Mouse (Mus musculus): ENCODE data around the gene Ddah2.
A peak's percentile ranks its signal among the peaks of the same experiment; 100 is the strongest.

Gene Ddah2

DNA sequence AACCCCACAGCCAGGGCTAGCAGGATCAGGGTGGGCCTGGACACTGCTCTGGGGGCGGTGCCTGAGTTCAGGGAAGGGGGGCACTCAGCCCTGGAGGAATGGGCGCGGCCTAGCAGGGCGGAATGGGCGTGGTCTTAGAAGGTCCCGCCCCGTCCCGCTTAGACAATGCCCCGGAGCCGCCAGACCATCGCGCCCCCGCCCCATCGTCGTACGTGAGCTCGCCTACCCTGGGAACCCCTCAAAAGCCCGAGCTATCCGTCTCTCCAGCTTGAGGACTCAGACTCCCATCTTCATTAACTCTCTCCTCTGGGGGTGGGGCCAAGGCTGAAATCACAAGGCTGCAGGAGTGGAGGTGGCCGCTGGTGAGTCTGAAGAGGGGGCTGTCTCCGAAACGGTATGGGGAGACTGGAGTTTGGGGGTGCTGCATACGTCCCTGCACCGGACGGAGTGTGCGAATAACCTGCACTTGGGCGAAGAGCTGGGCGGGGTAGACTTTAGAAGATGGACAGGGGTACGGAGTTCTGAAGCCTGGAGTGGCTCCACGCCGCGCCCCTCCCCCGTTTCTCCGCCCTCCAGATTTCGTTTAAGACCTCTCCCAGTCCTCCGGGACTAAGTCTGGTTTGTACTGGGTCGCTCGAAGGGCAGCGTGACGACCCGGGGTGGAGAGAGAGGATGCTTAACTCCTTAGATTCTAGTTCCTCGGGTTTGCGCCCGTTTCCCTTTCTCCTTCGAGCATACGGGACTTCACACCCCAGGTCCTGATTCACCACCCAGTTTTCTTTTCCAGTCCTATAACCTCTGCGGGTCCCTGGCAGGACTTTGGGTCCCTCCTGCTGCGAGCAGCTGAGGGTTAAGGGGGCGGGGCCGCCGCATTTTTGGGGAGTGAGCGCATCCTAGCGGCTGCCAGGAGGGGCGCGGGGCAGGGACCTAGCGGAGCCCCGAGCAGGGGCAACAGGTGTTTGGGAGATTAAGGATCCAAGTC lies at the start of gene Ddah2:
Gene Ddah2, plus strand, starts transcription at position 125 of the 982 bp plus-strand sequence.
- DNase-seq (ENCODE audit: low spot score) = no peak

- DNase-seq (ENCODE audit: low spot score) = no peak
Measured at GRCm38 (mm10) chr17:35009586-35009985, 49.2 kb upstream of the Ddah2 start.

GRCm38 (mm10) chr17:35011440-35011839 lies 47.4 kb upstream of the Ddah2 start:
- no peak for DNase-seq (ENCODE audit: low spot score)

GRCm38 (mm10) chr17:35012430-35012829 lies 46.4 kb upstream of the Ddah2 start:
- DNase-seq (ENCODE audit: low spot score) = no peak

DNA sequence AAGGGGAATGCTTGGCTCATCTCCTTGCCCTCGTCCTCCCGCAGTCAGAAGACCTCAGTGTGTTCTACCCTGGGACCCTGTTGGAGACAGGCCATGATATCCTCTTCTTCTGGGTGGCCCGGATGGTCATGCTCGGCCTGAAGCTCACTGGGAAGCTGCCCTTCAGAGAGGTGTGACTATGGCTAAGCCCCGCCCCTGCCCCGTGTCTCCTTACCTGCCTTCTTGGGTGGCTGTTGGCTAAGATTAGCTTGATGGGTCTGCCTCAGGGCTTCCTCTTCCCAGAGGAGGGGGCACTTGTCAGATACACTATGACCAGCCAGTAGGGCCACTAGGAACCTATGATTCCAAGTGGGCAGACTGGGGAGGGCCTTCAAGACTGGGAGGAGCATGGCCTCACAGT lies 45.6 kb upstream of the Ddah2 start:
- DNase-seq (ENCODE audit: low spot score) = no peak

DNA sequence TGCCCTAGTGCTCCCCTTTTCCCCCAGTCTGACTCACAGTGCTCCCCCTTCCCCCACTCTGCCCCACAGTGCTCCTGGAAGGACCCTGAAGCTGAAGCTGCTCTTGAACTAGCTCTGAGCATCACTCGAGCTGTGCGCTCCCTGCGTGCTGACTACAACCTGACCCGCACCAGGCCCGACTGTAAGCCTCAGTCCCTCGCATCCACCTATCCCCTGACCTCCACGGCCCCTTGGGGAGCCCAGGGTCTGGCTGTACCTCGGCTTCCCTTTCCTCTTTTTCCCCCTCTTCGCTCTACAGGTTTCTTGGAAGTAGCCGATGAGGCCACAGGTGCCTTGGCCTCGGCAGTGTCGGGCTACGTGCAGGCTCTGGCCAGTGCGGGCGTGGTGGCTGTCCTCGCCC lies 43.5 kb upstream of the Ddah2 start:
- no peak for DNase-seq (ENCODE audit: low spot score)

GRCm38 (mm10) chr17:35016376-35016775 lies 42.5 kb upstream of the Ddah2 start, which contains the start of gene Vwa7:
Gene Vwa7 (plus strand): TSS chr17:35016579.
- no peak for DNase-seq (ENCODE audit: low spot score)

GRCm38 (mm10) chr17:35016791-35017705 lies 41.8 kb upstream of the Ddah2 start:
- no peak for DNase-seq (ENCODE audit: low spot score)

- DNase-seq (ENCODE audit: low spot score) = no peak
Measured at GRCm38 (mm10) chr17:35017706-35018030, 41.2 kb upstream of the Ddah2 start.

DNA sequence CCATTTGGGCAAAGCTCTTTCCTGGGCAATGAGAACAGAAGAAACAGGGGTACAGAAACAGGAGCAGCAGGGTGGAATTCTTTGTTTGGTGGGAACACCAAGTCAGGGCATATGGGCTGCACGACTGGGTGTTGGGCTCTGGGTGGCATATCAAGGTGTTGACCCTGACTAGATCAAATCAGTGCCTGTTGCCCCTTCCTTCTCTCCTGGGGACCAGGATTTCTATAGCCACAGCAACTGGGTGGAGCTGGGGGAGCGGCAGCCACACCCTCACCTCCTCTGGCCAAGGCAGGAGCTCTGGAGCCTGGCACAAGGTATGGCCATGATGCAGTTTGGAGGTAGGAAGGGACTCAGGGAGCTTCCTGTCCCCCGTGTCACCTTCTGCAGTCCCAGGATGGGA lies 40.7 kb upstream of the Ddah2 start:
- DNase-seq (ENCODE audit: low spot score) = no peak

DNA sequence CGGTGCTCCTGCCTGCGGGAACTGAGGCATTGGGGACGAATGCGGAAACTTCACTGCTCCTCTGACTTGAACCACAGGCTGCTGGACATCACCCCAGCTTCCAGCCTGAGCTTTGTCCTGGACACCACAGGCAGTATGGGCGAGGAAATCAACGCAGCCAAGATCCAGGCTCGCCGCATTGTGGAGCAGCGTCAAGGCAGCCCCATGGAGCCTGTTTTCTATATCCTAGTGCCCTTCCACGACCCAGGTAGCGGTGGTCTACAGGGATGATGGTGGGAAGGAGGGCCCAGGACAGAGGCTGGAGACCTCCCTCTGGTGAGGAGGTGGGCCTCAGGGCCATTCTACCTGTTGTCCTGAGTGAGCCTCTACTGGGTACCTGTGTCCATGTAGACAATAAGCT lies 38.9 kb upstream of the Ddah2 start:
- DNase-seq (ENCODE audit: low spot score) = no peak

GRCm38 (mm10) chr17:35020551-35020950 lies 38.3 kb upstream of the Ddah2 start:
- DNase-seq (ENCODE audit: low spot score) = no peak

GRCm38 (mm10) chr17:35021163-35021808 lies 37.5 kb upstream of the Ddah2 start:
- peak; percentile 71 for DNase-seq (ENCODE audit: low spot score)

- no peak for DNase-seq (ENCODE audit: low spot score)
Measured at GRCm38 (mm10) chr17:35021842-35022477, 36.9 kb upstream of the Ddah2 start.

DNA sequence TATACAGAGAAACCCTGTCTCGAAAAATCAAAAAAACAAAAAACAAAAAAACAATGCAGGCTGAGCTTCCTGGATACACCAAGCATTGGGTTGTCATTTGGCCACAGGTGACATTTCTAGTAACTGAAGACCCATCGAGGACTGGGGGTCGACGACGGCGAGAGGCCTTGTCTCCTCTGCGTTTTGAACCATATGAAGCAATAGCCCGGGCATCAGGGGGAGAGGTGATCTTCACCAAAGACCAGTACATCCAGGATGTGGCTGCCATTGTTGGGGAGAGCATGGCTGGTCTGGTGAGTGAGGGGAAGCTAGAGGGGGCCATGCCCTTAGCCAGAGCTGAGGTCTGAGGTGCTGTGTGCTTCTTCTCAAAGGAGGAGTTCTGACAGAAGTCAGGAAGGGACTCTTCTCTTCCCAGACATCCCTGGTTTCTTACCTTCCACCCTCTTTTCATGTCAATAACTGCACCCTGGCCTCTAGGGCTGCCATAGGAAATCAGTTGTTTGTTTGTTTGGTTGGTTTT lies 36.2 kb upstream of the Ddah2 start:
- DNase-seq (ENCODE audit: low spot score) = no peak

GRCm38 (mm10) chr17:35023221-35023620 lies 35.6 kb upstream of the Ddah2 start:
- no peak for DNase-seq (ENCODE audit: low spot score)

GRCm38 (mm10) chr17:35023756-35024155 lies 35.1 kb upstream of the Ddah2 start:
- DNase-seq (ENCODE audit: low spot score) = no peak

DNA sequence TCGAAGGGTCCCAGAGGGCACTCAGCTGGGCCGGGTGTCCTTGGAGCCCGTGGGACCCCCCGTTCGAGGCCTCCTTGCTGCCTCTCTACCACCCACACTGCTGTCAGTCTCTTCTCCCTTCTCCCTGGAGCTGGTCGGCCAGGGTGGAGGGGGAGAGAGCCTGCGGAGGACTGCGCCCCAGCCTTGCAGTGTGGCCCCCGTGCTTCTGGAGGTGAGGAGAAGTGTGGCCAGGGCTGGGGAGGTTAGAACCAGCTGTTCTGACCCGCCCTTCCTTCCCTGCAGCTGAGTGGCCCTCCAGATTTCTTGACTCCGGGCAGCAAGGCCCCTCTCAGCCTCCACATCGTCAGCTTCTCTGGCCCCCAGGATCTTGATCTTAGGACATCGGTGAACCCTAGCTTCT lies 34.6 kb upstream of the Ddah2 start:
- no peak for DNase-seq (ENCODE audit: low spot score)

DNA sequence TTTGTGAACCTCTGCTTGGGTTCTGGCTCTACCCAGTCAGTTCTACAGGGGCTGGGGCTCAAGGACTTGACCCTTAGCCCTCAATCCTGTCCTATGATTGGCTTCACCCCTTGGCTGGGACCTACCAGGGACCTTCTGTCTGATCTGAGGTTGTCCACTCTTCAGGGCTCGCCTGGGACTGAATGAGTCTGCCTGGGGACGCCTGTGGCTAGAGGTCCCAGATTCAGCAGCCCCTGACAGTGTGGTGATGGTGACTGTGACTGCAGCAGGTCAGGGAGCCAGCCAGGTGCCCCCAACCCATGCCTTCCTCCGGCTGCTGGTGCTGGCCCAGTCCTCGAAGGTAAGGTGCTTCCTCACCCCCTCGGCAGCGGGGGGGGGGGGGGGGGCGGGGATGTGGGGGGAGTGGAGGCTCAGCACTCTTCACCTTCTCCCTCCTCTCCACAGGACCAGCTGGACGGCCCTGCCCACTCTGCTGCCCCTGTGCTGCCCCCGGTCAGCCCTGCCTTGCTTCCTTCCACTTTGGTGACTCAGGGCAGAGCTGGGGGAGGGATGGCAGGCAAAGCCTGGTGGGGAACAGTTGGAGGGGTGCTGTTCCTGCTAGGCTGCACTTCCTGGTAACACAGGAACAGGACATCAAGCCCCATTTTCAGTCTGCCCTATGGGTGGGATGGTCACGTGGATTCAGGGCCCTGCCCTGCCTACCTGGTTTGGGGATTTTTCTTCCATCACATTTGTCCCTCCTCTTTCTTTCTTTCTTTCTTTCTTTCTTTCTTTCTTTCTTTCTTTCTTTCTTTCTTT lies 33.9 kb upstream of the Ddah2 start:
- DNase-seq (ENCODE audit: low spot score) = no peak

- no peak for DNase-seq (ENCODE audit: low spot score)
Measured at GRCm38 (mm10) chr17:35026206-35026605, 32.6 kb upstream of the Ddah2 start.
